Mouse (Mus musculus): ENCODE measurements around the gene Bcas3.

GRCm38 (mm10) chr11:85758891-85759290 lies 405.9 kb downstream of the Bcas3 start:
- TF ChIP-seq POLR2A (IDR thresholded peaks at IDR 0.05; ENCODE audit: borderline replicate concordance, low read depth, low read length) (no peak), CTCF (IDR thresholded peaks at IDR 0.05; ENCODE audit: low read depth, low read length) (no peak)
